Mouse (Mus musculus): ENCODE measurements around the gene Cubn.

The Cubn gene

GRCm38 (mm10) chr2:13491734-13492133, at the start of gene Cubn:
Cubn (minus strand) TSS chr2:13491813.
- no peak for DNase-seq (ENCODE audit: low read depth, low spot score)

GRCm38 (mm10) chr2:13539860-13540259, 48.2 kb upstream of the Cubn start:
- DNase-seq (ENCODE audit: low read depth, low spot score): no peak

- no peak for DNase-seq (ENCODE audit: low read depth, low spot score)
Observed at GRCm38 (mm10) chr2:13538704-13539377, 47.2 kb upstream of the Cubn start.

GRCm38 (mm10) chr2:13538258-13538657, 46.6 kb upstream of the Cubn start:
- no peak for DNase-seq (ENCODE audit: low read depth, low spot score)

GRCm38 (mm10) chr2:13537733-13538132, 46.1 kb upstream of the Cubn start:
- DNase-seq (ENCODE audit: low read depth, low spot score): no peak

GRCm38 (mm10) chr2:13536747-13537146, 45.1 kb upstream of the Cubn start:
- no peak for DNase-seq (ENCODE audit: low read depth, low spot score)

GRCm38 (mm10) chr2:13530639-13531038, 39.0 kb upstream of the Cubn start:
- no peak for DNase-seq (ENCODE audit: low read depth, low spot score)

GRCm38 (mm10) chr2:13529253-13529933, 37.8 kb upstream of the Cubn start:
- no peak for DNase-seq (ENCODE audit: low read depth, low spot score)

GRCm38 (mm10) chr2:13527531-13527930, 35.9 kb upstream of the Cubn start:
- DNase-seq (ENCODE audit: low read depth, low spot score): no peak

- no peak for DNase-seq (ENCODE audit: low read depth, low spot score)
Observed at GRCm38 (mm10) chr2:13527125-13527524, 35.5 kb upstream of the Cubn start.

- DNase-seq (ENCODE audit: low read depth, low spot score): no peak
Observed at GRCm38 (mm10) chr2:13526205-13526604, 34.6 kb upstream of the Cubn start.

- DNase-seq (ENCODE audit: low read depth, low spot score): no peak
Observed at GRCm38 (mm10) chr2:13523540-13524456, 32.2 kb upstream of the Cubn start.

- DNase-seq (ENCODE audit: low read depth, low spot score): no peak
Observed at GRCm38 (mm10) chr2:13522106-13522505, 30.5 kb upstream of the Cubn start.

GRCm38 (mm10) chr2:13514949-13515348, 23.3 kb upstream of the Cubn start:
- DNase-seq (ENCODE audit: low read depth, low spot score): no peak

GRCm38 (mm10) chr2:13502717-13503116, 11.1 kb upstream of the Cubn start:
- no peak for DNase-seq (ENCODE audit: low read depth, low spot score)

GRCm38 (mm10) chr2:13501553-13501952, 9.9 kb upstream of the Cubn start:
- DNase-seq (ENCODE audit: low read depth, low spot score): no peak

GRCm38 (mm10) chr2:13500298-13500999, 8.8 kb upstream of the Cubn start:
- DNase-seq (ENCODE audit: low read depth, low spot score): peak; percentile 12

GRCm38 (mm10) chr2:13499196-13499595, 7.6 kb upstream of the Cubn start:
- DNase-seq (ENCODE audit: low read depth, low spot score): no peak

- no peak for DNase-seq (ENCODE audit: low read depth, low spot score)
Observed at GRCm38 (mm10) chr2:13496087-13496486, 4.5 kb upstream of the Cubn start.

GRCm38 (mm10) chr2:13492927-13493326, 1.3 kb upstream of the Cubn start:
- DNase-seq (ENCODE audit: low read depth, low spot score): no peak

- no peak for DNase-seq (ENCODE audit: low read depth, low spot score)
Observed at GRCm38 (mm10) chr2:13490480-13490879, 1.1 kb downstream of the Cubn start.

GRCm38 (mm10) chr2:13486470-13486869, 5.1 kb downstream of the Cubn start:
- DNase-seq (ENCODE audit: low read depth, low spot score): no peak
